Mouse (Mus musculus) heart, embryonic 16.5 days (tissue): ENCODE results near the gene Btnl4. TPM values are rescaled to one million over a fixed set of nuclear protein-coding genes. Genes with fewer than 3 reads are reported as not detected.
"Not testable (repeated sequence)": the region's sequence is repeated elsewhere in the genome, so short reads cannot be mapped to it uniquely, and the experiment has no call there.

Experiments
- ATAC-seq: fragments of 200-750 bp; cut with Nextera tagmentation; replicated peaks from 2 replicates; pipeline ENCODE4 v1.8.0; 2017; ENCODE audit warnings: moderate number of reproducible peaks; ENCODE audit not compliant: insufficient read depth, low FRiP score; ENCODE audit errors: extremely low read depth
- H3K27ac ChIP-seq: fragments of 300-500 bp; sonication (generic); 2 replicates; pipeline ENCODE4 v1.5.1; 2014; ENCODE audit warnings: mild to moderate bottlenecking, low read length, control low read depth, moderate library complexity
- H3K27me3 ChIP-seq: fragments of 300-500 bp; sonication (generic); 2 replicates; pipeline ENCODE4 v1.6.1; 2014; ENCODE audit warnings: low read length, mixed read lengths; ENCODE audit not compliant: control insufficient read depth, insufficient read depth
- H3K36me3 ChIP-seq: fragments of 300-500 bp; sonication (generic); 2 replicates; pipeline ENCODE4 v1.6.1; 2014; ENCODE audit not compliant: control insufficient read depth, insufficient read depth
- H3K4me1 ChIP-seq: fragments of 300-500 bp; sonication (generic); 2 replicates; pipeline ENCODE4 v1.6.1; 2014; ENCODE audit warnings: low read length, mixed read lengths; ENCODE audit not compliant: control insufficient read depth, insufficient read depth
- H3K4me2 ChIP-seq: fragments of 300-500 bp; sonication (generic); 2 replicates; pipeline ENCODE4 v1.6.1; 2014; ENCODE audit warnings: low read depth, mild to moderate bottlenecking, control low read depth, low read length
- H3K4me3 ChIP-seq: fragments of 300-500 bp; sonication (generic); 2 replicates; pipeline ENCODE4 v1.5.1; 2014; ENCODE audit warnings: mild to moderate bottlenecking, control low read depth, low read length
- H3K9ac ChIP-seq: fragments of 300-500 bp; sonication (generic); 2 replicates; pipeline ENCODE4 v1.6.1; 2014; ENCODE audit warnings: low read length, control low read depth
- H3K9me3 ChIP-seq: fragments of 300-500 bp; sonication (generic); replicated peaks from 2 replicates; pipeline ENCODE4 v1.6.1; 2016; ENCODE audit warnings: low read length; ENCODE audit not compliant: control insufficient read depth
- WGBS: fragments of 180-500 bp; shearing (Covaris S2); extraction: QIAGEN DNeasy Blood & Tissue Kit; methylation state at CpG from one replicate; pipeline ENCODE4 v1.1.7; 2014; 5-methylcytosine and 5-hydroxymethylcytosine counted together
- polyA plus RNA-seq: library from polyadenylated mRNA; unstranded; fragments of >200 nt; fragmentation: Nextera tagmentation; extraction: Ambion mirVana; gene quantifications from 2 replicates; pipeline ENCODE4 v1.2.1, GENCODE M21; 2015

Btnl4 gene
- polyA plus RNA-seq, result 0.08 TPM in 1 of 2 replicates, not detected in the other

DNA sequence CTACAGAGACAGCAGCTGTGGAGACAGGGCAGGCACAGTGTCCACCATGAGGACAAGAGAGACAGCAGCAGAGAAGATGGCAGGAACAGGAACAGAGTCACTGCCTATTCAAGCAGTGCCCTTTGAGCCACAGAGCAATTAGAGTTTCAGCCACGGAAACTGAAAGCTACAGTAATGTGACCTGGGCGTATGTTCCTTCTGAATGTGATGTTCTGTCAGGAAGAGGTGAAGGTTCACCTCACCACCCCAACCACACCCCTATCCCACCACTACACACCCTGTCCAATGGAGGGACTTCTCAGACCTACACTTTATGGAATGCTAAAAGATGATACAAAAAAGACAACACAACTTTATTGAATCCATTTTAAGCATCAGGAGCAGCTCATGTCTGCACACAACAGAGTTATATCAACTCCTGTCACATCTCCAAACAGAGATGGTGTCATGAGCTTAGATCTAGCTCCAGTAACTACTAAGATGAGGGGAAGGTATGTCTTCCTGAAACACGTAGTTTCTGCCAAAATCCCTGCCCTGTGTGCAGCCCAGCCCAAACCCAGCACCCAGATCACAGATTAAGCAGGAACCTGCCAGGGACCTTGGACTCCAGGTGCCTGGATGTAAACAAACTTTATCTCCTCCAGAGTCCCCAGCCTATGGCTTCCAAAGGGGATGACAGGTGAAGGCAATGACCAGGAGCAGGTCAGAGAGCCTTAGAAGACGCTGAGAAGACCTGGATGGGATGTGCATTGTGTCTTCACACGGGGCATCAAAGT lies at the start of gene Btnl4:
Gene Btnl4 (minus strand): TSS at position 81 of the 776 bp plus-strand sequence.
- 75% methylated on average over 4 of the region's 5 CpGs for WGBS
- ATAC-seq, result not testable (repeated sequence)

DNA sequence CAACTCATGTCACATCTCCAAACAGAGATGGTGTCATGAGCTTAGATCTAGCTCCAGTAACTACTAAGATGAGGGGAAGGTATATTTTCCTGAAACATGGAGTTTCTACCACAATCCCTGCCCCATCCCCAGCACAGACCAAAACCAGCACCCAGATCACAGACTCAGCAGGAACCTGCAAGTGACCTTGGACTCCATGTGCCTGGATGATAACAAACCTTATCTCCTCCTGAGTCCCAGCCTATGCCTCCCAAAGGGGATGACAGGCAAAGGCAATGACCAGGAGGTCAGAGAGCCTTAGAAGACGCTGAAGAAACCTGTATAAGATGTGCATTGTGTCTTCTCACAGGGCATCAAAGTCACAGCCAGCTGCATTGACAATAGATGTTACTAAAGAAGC lies 41.9 kb upstream of the Btnl4 start:
- no peaks in the 10 kb centered on the region for H3K27me3 ChIP-seq
- no peaks in the 10 kb centered on the region for H3K9me3 ChIP-seq
- ATAC-seq, result no peak
- H3K4me2 ChIP-seq, result no peak overlapping the region
- no peak overlapping the region for H3K4me3 ChIP-seq
- 35% methylated on average over 1 of the region's 1 CpGs for WGBS
- no peaks in the 10 kb centered on the region for H3K36me3 ChIP-seq
- no peak overlapping the region for H3K9ac ChIP-seq
- no peak overlapping the region for H3K27ac ChIP-seq
- H3K4me1 ChIP-seq, result no peaks in the 10 kb centered on the region

More for the DNA sequence above, at the start of gene Btnl4:
- not testable (repeated sequence) for H3K4me1 ChIP-seq, H3K36me3 ChIP-seq, H3K9me3 ChIP-seq, H3K4me3 ChIP-seq, H3K27ac ChIP-seq, H3K9ac ChIP-seq, H3K27me3 ChIP-seq, H3K4me2 ChIP-seq

DNA sequence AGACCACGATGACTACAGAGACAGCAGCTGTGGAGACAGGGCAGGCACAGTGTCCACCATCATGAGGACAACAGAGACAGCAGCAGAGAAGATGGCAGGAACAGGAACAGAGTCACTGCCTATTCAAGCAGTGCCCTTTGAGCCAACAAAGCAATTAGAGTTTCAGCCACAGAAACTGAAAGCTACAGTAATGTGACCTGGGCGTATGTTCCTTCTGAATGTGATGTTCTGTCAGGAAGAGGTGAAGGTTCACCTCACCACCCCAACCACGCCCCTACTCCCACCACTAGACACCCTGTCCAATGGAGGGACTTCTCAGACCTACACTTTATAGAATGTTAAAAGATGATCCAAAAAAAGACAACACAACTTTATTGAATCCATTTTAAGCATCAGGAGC lies 41.5 kb upstream of the Btnl4 start:
- H3K9me3 ChIP-seq, H3K4me3 ChIP-seq, H3K9ac ChIP-seq, H3K27ac ChIP-seq, H3K36me3 ChIP-seq, H3K4me2 ChIP-seq, ATAC-seq, H3K4me1 ChIP-seq, H3K27me3 ChIP-seq: not testable (repeated sequence)
- WGBS, result 67% methylated on average over 3 of the region's 3 CpGs

DNA sequence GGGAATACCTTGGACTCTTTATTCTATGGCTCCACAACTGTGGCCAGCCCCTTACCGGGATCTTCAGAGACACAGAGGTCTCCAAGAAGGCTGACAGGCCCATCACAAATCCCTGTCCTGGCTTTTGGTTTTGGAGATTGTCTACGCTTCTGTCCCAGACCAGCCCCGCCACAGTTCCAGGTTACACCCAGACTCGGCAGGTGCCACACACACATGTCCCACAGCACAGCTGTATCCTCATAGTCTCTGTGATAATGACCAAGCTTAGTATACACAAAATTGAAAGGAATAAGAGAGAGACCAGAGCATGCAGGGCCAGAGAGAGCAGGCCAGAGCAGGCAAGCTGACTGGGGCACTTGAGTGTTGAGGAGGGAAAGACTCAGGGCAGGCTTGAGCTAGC lies 40.7 kb upstream of the Btnl4 start:
- H3K27ac ChIP-seq, result no peak overlapping the region
- H3K4me1 ChIP-seq, result no peaks in the 10 kb centered on the region
- H3K4me2 ChIP-seq, result no peak overlapping the region
- H3K9me3 ChIP-seq, result no peaks in the 10 kb centered on the region
- no peaks in the 10 kb centered on the region for H3K27me3 ChIP-seq
- 88% methylated on average over 4 of the region's 4 CpGs for WGBS
- H3K4me3 ChIP-seq, result no peak overlapping the region
- no peaks in the 10 kb centered on the region for H3K36me3 ChIP-seq
- H3K9ac ChIP-seq, result no peak overlapping the region
- no peak for ATAC-seq

DNA sequence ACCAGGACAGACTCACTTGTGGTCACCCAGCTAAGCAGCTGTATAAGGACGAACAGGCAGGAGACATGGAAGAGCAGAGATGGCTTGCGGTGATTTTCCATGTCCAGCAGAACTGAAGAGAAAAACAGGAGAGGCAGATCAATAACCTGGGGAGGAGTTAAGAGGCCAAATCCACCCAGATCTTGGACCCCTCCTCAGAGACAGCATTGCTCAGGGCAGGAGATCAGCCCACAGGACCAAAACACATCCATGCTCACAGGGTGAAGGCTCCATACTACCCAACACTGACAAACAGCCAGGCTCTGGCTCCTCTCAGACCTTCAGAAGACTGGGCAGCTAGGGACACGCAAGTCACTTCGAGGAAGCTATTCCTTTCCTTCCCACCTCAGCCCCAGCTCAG lies 40.1 kb upstream of the Btnl4 start, which contains the start of gene Btnl6:
Gene Btnl6 (minus strand): TSS at position 101 of the 400 bp plus-strand sequence.
- Histone ChIP-seq H3K4me1 (no peaks in the 10 kb centered on the region), H3K27me3 (no peaks in the 10 kb centered on the region), H3K4me3 (no peak within 1 kb of the TSS), H3K27ac (no peak within 1 kb of the TSS), H3K36me3 (no peaks in the 10 kb centered on the region), H3K9me3 (no peaks in the 10 kb centered on the region), H3K9ac (no peak within 1 kb of the TSS), H3K4me2 (no peak within 1 kb of the TSS)
- WGBS, result 75% methylated on average over 4 of the region's 4 CpGs
- ATAC-seq, result no peak

DNA sequence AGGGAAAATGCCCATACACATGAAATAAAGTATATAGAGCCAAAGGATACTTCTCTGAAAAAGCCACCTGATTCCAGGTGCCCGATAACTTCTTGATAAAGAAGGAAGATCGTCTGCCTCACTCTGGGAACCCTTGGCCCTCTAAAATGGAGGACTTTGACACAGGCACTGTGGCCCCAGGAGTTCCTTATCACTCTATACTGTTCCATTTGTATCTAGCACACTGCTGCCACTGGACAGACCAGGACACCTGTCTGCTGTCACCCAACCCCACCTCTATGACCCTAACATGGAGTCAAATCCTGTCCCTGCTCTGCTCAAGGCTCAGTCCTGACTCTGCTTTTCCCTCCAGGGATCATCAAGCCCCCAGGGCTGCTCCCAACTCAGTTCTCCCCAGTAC lies 39.4 kb upstream of the Btnl4 start:
- no peak overlapping the region for H3K4me2 ChIP-seq
- 67% methylated on average over 2 of the region's 2 CpGs for WGBS
- no peak overlapping the region for H3K4me3 ChIP-seq
- H3K4me1 ChIP-seq, result no peaks in the 10 kb centered on the region
- H3K36me3 ChIP-seq, result no peaks in the 10 kb centered on the region
- no peak overlapping the region for H3K9ac ChIP-seq
- no peaks in the 10 kb centered on the region for H3K9me3 ChIP-seq
- no peak overlapping the region for H3K27ac ChIP-seq
- no peak for ATAC-seq
- no peaks in the 10 kb centered on the region for H3K27me3 ChIP-seq

DNA sequence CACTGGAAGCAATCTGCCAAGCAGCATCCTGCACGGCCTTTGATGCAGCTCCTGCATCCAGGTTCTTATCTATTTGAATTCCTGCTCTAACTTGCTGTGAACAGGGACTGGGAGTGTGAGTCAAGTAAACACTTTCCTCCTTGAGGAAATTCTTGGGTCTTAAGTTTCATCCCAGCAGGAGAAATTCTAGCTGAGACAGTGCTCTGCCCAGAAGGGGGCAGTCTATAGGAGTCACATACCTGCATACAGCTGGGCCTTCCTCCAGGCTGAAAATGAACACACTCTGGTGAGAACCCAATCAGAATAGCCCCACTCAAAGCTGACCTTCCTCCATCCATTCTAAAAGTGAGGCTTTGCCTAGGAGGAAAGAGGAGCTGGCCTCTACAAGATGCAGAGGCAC lies 34.6 kb upstream of the Btnl4 start:
- not testable (repeated sequence) for H3K36me3 ChIP-seq, H3K27me3 ChIP-seq, H3K4me1 ChIP-seq, H3K9ac ChIP-seq, H3K27ac ChIP-seq, H3K9me3 ChIP-seq, ATAC-seq, H3K4me3 ChIP-seq, H3K4me2 ChIP-seq
- 30% methylated on average over 1 of the region's 1 CpGs for WGBS

DNA sequence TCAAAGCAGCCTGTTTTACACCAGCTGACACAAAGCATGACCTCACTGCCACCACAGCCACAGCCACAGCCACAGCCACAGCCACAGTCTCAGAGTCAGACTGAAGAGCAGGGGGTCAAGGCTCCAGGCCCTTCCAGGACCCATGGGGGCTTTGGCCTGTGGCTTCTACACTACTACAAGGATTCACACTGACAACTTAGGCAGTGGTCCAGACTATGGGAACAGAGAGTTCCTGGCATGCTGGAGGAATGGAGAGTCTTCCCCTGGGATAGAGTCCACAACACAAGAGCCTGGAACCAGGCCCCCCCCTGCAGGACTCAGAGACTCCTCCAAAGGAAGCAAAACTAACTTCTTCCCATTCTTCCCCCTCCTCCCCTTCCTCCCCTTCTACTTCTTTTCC lies 30.5 kb upstream of the Btnl4 start:
- Histone ChIP-seq H3K9me3 (no peaks in the 10 kb centered on the region), H3K9ac (no peak overlapping the region), H3K27me3 (no peaks in the 10 kb centered on the region), H3K4me3 (no peak overlapping the region), H3K27ac (no peak overlapping the region), H3K4me2 (no peak overlapping the region), H3K36me3 (no peaks in the 10 kb centered on the region), H3K4me1 (no peaks in the 10 kb centered on the region)
- no peak for ATAC-seq

DNA sequence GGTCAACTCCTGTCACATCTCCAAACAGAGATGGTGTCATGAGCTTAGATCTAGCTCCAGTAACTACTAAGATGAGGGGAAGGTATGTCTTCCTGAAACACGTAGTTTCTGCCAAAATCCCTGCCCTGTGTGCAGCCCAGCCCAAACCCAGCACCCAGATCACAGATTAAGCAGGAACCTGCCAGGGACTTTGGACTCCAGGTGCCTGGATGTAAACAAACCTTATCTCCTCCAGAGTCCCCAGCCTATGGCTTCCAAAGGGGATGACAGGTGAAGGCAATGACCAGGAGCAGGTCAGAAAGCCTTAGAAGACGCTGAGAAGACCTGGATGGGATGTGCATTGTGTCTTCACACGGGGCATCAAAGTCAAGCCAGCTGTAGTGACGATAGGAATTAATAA lies 20.6 kb upstream of the Btnl4 start:
- not testable (repeated sequence) for H3K9me3 ChIP-seq, H3K4me1 ChIP-seq, H3K27ac ChIP-seq, ATAC-seq, H3K36me3 ChIP-seq, H3K27me3 ChIP-seq, H3K4me2 ChIP-seq, H3K4me3 ChIP-seq, H3K9ac ChIP-seq
- 71% methylated on average over 2 of the region's 4 CpGs for WGBS
